Mouse (Mus musculus) heart, postnatal 14 days (tissue): ENCODE measurements around the gene Spock1. TPM values are rescaled to one million over a fixed set of nuclear protein-coding genes. Genes with fewer than 3 reads are reported as not detected.
A peak's percentile ranks its signal among the peaks of the same experiment; 100 is the strongest.

Experiments
- DNase-seq, 2 experiments: peaks; one replicate each; pipeline ENCODE4 v3.0.0; 2021 to 2022
- intact Hi-C: fragments of 180-260 bp; cut with DNase I; formaldehyde crosslinking; loops from one replicate; pipeline ENCODE4 v1.15.1; 2025
- long read RNA-seq, 2 experiments: library from polyadenylated mRNA; stranded (forward); transcript quantifications; one replicate each; pipeline ENCODE4 v2.0.0; 2021
- total RNA-seq, 2 experiments: library from RNA; stranded (reverse); gene quantifications; 2 replicates each; pipeline ENCODE4 v1.2.3; 2021

The Spock1 gene
- under 1 TPM; 0.15 to 0.45 TPM for total RNA-seq
- long read RNA-seq, experiment 1, result 0 reads
- long read RNA-seq, experiment 2, result 0 reads

- intact Hi-C loops, result loop anchor here (2.0 to 5.0 kb wide), 4 partner anchors 141 to 627 kb away; no protein-coding TSS in a partner anchor
- DNase-seq, result peak; percentile 88 to 93
Measured at GRCm38 (mm10) chr13:57908266-57908582, at the start of gene Spock1. Spock1 (minus strand) TSS chr13:57908332.

GRCm38 (mm10) chr13:57950091-57950490 lies 42.0 kb upstream of the Spock1 start:
- intact Hi-C loops, result no loop called here
- DNase-seq, result no peak

- no peak for DNase-seq
- intact Hi-C loops, result no loop called here
Measured at GRCm38 (mm10) chr13:57949513-57949912, 41.4 kb upstream of the Spock1 start.

- no peak for DNase-seq
- intact Hi-C loops, result no loop called here
Measured at GRCm38 (mm10) chr13:57945197-57945596, 37.1 kb upstream of the Spock1 start.

GRCm38 (mm10) chr13:57944434-57944833 lies 36.3 kb upstream of the Spock1 start:
- intact Hi-C loops, result no loop called here
- no peak for DNase-seq

- intact Hi-C loops, result no loop called here
- no peak for DNase-seq
Measured at GRCm38 (mm10) chr13:57943900-57944299, 35.8 kb upstream of the Spock1 start.

- intact Hi-C loops, result no loop called here
Measured at GRCm38 (mm10) chr13:57937463-57938229, 29.5 kb upstream of the Spock1 start.

GRCm38 (mm10) chr13:57931998-57932397 lies 23.9 kb upstream of the Spock1 start:
- intact Hi-C loops, result no loop called here
- DNase-seq, result no peak

More at GRCm38 (mm10) chr13:57937463-57938229, 29.5 kb upstream of the Spock1 start:
- DNase-seq, result no peak

- intact Hi-C loops, result no loop called here
- no peak for DNase-seq
Measured at GRCm38 (mm10) chr13:57931376-57931775, 23.2 kb upstream of the Spock1 start.

GRCm38 (mm10) chr13:57930720-57931119 lies 22.6 kb upstream of the Spock1 start:
- intact Hi-C loops, result no loop called here
- DNase-seq, result no peak

GRCm38 (mm10) chr13:57930283-57930682 lies 22.2 kb upstream of the Spock1 start:
- no peak for DNase-seq
- intact Hi-C loops, result no loop called here

GRCm38 (mm10) chr13:57919947-57920346 lies 11.8 kb upstream of the Spock1 start:
- DNase-seq, result no peak
- intact Hi-C loops, result no loop called here

- peak; percentile 42 to 63 for DNase-seq
- intact Hi-C loops, result no loop called here
Measured at GRCm38 (mm10) chr13:57911171-57911570, 3.0 kb upstream of the Spock1 start.

GRCm38 (mm10) chr13:57907428-57908265 lies 485 bp downstream of the Spock1 start:
- DNase-seq, result no peak
- intact Hi-C loops, result loop anchor here (2.0 to 5.0 kb wide), 4 partner anchors 140 to 627 kb away; no protein-coding TSS in a partner anchor

- intact Hi-C loops, result no loop called here
- no peak for DNase-seq
Measured at GRCm38 (mm10) chr13:57894597-57894996, 13.5 kb downstream of the Spock1 start.

GRCm38 (mm10) chr13:57889708-57890107 lies 18.4 kb downstream of the Spock1 start:
- intact Hi-C loops, result no loop called here
- no peak for DNase-seq

- DNase-seq, result no peak
- intact Hi-C loops, result no loop called here
Measured at GRCm38 (mm10) chr13:57889050-57889449, 19.1 kb downstream of the Spock1 start.

GRCm38 (mm10) chr13:57879817-57880216 lies 28.3 kb downstream of the Spock1 start:
- intact Hi-C loops, result no loop called here
- DNase-seq, result no peak

GRCm38 (mm10) chr13:57878797-57879196 lies 29.3 kb downstream of the Spock1 start:
- intact Hi-C loops, result no loop called here
- DNase-seq, result no peak

- intact Hi-C loops, result no loop called here
- DNase-seq, result no peak
Measured at GRCm38 (mm10) chr13:57877782-57878181, 30.4 kb downstream of the Spock1 start.

GRCm38 (mm10) chr13:57876966-57877365 lies 31.2 kb downstream of the Spock1 start:
- intact Hi-C loops, result no loop called here

More at GRCm38 (mm10) chr13:57876966-57877365, 31.2 kb downstream of the Spock1 start:
- DNase-seq, result no peak
